Mouse (Mus musculus) limb, embryonic 14.5 days (tissue): ENCODE results near the gene Lpar4. TPM values are rescaled to one million over a fixed set of nuclear protein-coding genes. Genes with fewer than 3 reads are reported as not detected.

Source experiments
- ATAC-seq: fragments of 200-750 bp; cut with Nextera tagmentation; 2 replicates; pipeline ENCODE4 v1.8.0; 2017; ENCODE audit warnings: low read depth, moderate number of reproducible peaks, moderate TSS enrichment; ENCODE audit not compliant: low FRiP score
- DNase-seq: peaks from one replicate; pipeline ENCODE4 v3.0.0-alpha.2; 2015; ENCODE audit warnings: low spot score
- H3K27ac ChIP-seq: fragments of 300-500 bp; sonication (generic); replicated peaks from 2 replicates; pipeline ENCODE4 v1.5.1; 2014; ENCODE audit warnings: low read depth, mild to moderate bottlenecking, low read length, moderate library complexity, mixed read lengths
- H3K27me3 ChIP-seq: fragments of 300-500 bp; sonication (generic); 2 replicates; pipeline ENCODE4 v1.6.1; 2014; ENCODE audit warnings: low read length, mixed read lengths; ENCODE audit not compliant: control insufficient read depth, insufficient read depth
- H3K36me3 ChIP-seq: fragments of 300-500 bp; sonication (generic); 2 replicates; pipeline ENCODE4 v1.6.1; 2014; ENCODE audit warnings: mild to moderate bottlenecking, low read length, moderate library complexity, mixed read lengths; ENCODE audit not compliant: control insufficient read depth, insufficient read depth
- H3K4me1 ChIP-seq: fragments of 300-500 bp; sonication (generic); 2 replicates; pipeline ENCODE4 v1.6.1; 2014; ENCODE audit warnings: antibody characterized with exemption, low read length, mixed read lengths; ENCODE audit not compliant: control insufficient read depth, insufficient read depth
- H3K4me2 ChIP-seq: fragments of 300-500 bp; sonication (generic); replicated peaks from 2 replicates; pipeline ENCODE4 v1.6.1; 2014; ENCODE audit warnings: low read depth, mild to moderate bottlenecking, low read length, moderate library complexity; ENCODE audit not compliant: severe bottlenecking
- H3K4me3 ChIP-seq: fragments of 300-500 bp; sonication (generic); replicated peaks from 2 replicates; pipeline ENCODE4 v1.5.1; 2014; ENCODE audit warnings: low read length
- H3K9ac ChIP-seq: fragments of 300-500 bp; sonication (generic); 2 replicates; pipeline ENCODE4 v1.6.1; 2014; ENCODE audit warnings: mild to moderate bottlenecking, low read depth, low read length, moderate library complexity; ENCODE audit not compliant: severe bottlenecking
- H3K9me3 ChIP-seq: fragments of 300-500 bp; sonication (generic); 2 replicates; pipeline ENCODE4 v1.6.1; 2016; ENCODE audit warnings: low read length; ENCODE audit not compliant: control insufficient read depth
- POLR2A ChIP-seq: fragments of 200-500 bp; IDR thresholded peaks from 2 replicates; pipeline ENCODE4 v1.8.0; 2012; ENCODE audit warnings: inconsistent platforms, mild to moderate bottlenecking, moderate library complexity, borderline replicate concordance; ENCODE audit not compliant: insufficient read depth, insufficient read length; ENCODE audit errors: extremely low read depth
- WGBS: fragments of 180-500 bp; shearing (Covaris S2); extraction: QIAGEN DNeasy Blood & Tissue Kit; methylation state at CpG from one replicate; pipeline ENCODE4 v1.1.7; 2014; 5-methylcytosine and 5-hydroxymethylcytosine counted together
- polyA plus RNA-seq, 2 experiments: library from polyadenylated mRNA; depleted of rRNA in 1 of 2; stranded (reverse) in 1 of 2; unstranded in 1 of 2; fragments of >200 nt; fragmentation: Nextera tagmentation in 1 of 2; extraction: Ambion mirVana in 1 of 2; gene quantifications; 2 replicates each; pipeline versions ENCODE4 v1.2.1 to v1.2.3; 2012 to 2014

The Lpar4 gene
- polyA plus RNA-seq, 2 experiments = 19.4 to 46.1 TPM

- Histone ChIP-seq H3K4me2 (peak overlapping the region; percentile 45), H3K9me3 (no peaks in the 10 kb centered on the region), H3K36me3 (0 out of 2 replicates have a peak, but pooled peaks cover 2% of the 10 kb centered on the region), H3K9ac (peak overlapping the region; percentile 69), H3K4me1 (no peaks in the 10 kb centered on the region), H3K27ac (peak overlapping the region; percentile 86), H3K27me3 (no peaks in the 10 kb centered on the region), H3K4me3 (peak overlapping the region; percentile 44)
- WGBS = 12% methylated on average over 9 of the region's 9 CpGs
- TF ChIP-seq POLR2A = no peak
- DNase-seq = no peak
- ATAC-seq = no peak
Measured at GRCm38 (mm10) chrX:106920828-106921619, 599 bp downstream of the Lpar4 start.

- Histone ChIP-seq H3K36me3 (0 out of 2 replicates have a peak, but pooled peaks cover 2% of the 10 kb centered on the region), H3K9me3 (no peaks in the 10 kb centered on the region), H3K27ac (no peak overlapping the region), H3K9ac (no peak overlapping the region), H3K4me3 (no peak overlapping the region), H3K4me2 (0 out of 2 replicates have a peak overlapping the region, but pooled peaks have one; percentile 15), H3K27me3 (no peaks in the 10 kb centered on the region), H3K4me1 (no peaks in the 10 kb centered on the region)
- DNase-seq = no peak
- ATAC-seq = no peak
- TF ChIP-seq POLR2A = no peak
Measured at GRCm38 (mm10) chrX:106924572-106924971, 4.1 kb downstream of the Lpar4 start.

DNA sequence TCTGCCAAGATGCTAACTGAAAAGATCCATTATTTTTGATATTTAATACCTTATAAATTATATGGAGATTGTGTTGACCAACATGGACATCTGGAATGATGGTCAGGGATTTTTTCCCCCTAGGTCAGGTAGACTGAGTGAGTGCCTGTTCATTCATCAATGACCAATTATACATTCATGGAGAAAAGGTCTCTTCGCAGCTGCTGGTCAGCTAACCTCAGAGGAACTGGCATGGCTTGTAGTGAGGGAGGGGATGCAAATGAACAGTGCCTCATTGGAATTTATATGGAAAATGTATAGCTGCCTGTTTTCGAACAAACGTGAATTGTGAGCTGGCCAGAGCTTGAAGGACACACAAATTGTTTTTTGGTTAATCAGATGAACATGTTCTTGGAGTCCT, 18.9 kb downstream of the Lpar4 start:
- TF ChIP-seq POLR2A = no peak
- Histone ChIP-seq H3K9ac (no peak overlapping the region), H3K36me3 (no peaks in the 10 kb centered on the region), H3K4me3 (no peak overlapping the region), H3K4me2 (no peak overlapping the region), H3K27me3 (no peaks in the 10 kb centered on the region), H3K4me1 (no peaks in the 10 kb centered on the region), H3K27ac (no peak overlapping the region; the same call in 1 of the 2 replicates), H3K9me3 (no peaks in the 10 kb centered on the region)
- ATAC-seq (0 out of 2 replicates have a peak, but pooled peaks have one; percentile 53), DNase-seq (no peak)
- WGBS = 62% methylated on average over 3 of the region's 3 CpGs

GRCm38 (mm10) chrX:106950558-106950957, 30.1 kb downstream of the Lpar4 start:
- WGBS = 84% methylated on average over 1 of the region's 1 CpGs
- no peak for DNase-seq
- no peak for ATAC-seq

DNA sequence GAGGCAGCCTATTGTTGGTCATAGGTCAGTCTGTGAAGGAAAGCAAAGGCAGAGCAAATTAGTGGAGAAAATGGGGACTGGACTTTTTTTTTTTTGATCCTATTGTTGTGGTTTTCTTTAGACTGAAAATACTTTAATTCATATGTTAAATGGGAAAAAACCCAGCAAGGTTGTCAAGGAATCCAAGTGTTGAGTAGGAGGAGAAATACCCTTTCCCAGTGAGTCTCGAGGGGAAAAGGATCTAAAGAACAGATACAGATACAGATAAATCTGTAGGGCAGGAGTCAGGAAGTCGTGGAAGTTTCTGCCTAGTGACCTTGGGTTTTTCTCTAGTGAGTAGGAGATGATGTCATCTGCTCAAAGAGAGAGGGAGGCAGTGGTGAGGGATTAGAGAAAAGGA, 30.6 kb downstream of the Lpar4 start:
- no peaks in the 10 kb centered on the region for H3K9me3 ChIP-seq
- DNase-seq (no peak), ATAC-seq (no peak)
- H3K27ac ChIP-seq = no peak overlapping the region
- H3K4me1 ChIP-seq = no peaks in the 10 kb centered on the region
- H3K4me3 ChIP-seq = no peak overlapping the region
- no peak for TF ChIP-seq POLR2A
- no peak overlapping the region for H3K4me2 ChIP-seq
- H3K9ac ChIP-seq = no peak overlapping the region
- no peaks in the 10 kb centered on the region for H3K27me3 ChIP-seq
- 31% methylated on average over 2 of the region's 2 CpGs for WGBS
- H3K36me3 ChIP-seq = no peaks in the 10 kb centered on the region

More at GRCm38 (mm10) chrX:106950558-106950957, 30.1 kb downstream of the Lpar4 start:
- Histone ChIP-seq H3K4me3 (no peak overlapping the region), H3K4me1 (no peaks in the 10 kb centered on the region), H3K27ac (no peak overlapping the region), H3K9ac (no peak overlapping the region), H3K27me3 (no peaks in the 10 kb centered on the region), H3K36me3 (no peaks in the 10 kb centered on the region), H3K9me3 (no peaks in the 10 kb centered on the region), H3K4me2 (no peak overlapping the region)
- no peak for TF ChIP-seq POLR2A

DNA sequence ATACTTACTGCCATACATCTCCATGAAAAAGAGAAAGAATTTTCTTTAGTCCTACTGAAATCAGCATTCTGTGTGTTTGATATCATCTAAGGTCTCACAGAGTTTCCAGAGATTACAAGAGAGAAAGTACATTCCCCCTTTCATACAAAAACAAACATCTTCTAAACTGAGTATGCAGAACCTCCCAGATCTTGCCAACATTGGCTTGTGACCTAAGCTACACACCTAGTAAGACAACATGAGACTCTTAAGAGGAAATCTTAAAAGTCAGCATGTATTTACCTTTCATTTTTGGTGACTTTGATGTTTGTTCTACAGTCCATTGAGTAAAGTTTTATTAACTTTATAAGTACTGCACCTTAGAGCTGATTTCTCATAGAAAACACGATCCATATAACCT, 33.4 kb downstream of the Lpar4 start:
- DNase-seq (no peak), ATAC-seq (no peak)
- Histone ChIP-seq H3K4me2 (no peak overlapping the region), H3K9ac (no peak overlapping the region), H3K27ac (no peak overlapping the region), H3K4me1 (no peaks in the 10 kb centered on the region), H3K4me3 (no peak overlapping the region), H3K27me3 (no peaks in the 10 kb centered on the region), H3K36me3 (no peaks in the 10 kb centered on the region), H3K9me3 (no peaks in the 10 kb centered on the region)
- no peak for TF ChIP-seq POLR2A
- 37% methylated on average over 1 of the region's 1 CpGs for WGBS
